ENCODE assay signal across 25 mouse cellular contexts in genomic region chr17:44252653-44253052, GRCm38 (mm10).
"Had no signal": no experiment of that assay in that cellular context is flagged by ENCODE, and none has a peak within 500 bp of the region (broad histone marks: within the 10 kb centered on the region; RNA-seq: fewer than 3 reads in every experiment).

No protein-coding gene starts in this region.

- H3K9ac ChIP-seq: heart, embryonic 13.5 days; heart, embryonic 15.5 days; hindbrain, embryonic 13.5 days; hindbrain, embryonic 15.5 days; kidney, embryonic 15.5 days; limb, embryonic 13.5 days; limb, embryonic 15.5 days; liver, embryonic 12.5 days; liver, embryonic 14.5 days had no signal

- H3K36me3 ChIP-seq: hindbrain, embryonic 13.5 days; hindbrain, embryonic 15.5 days; kidney, embryonic 15.5 days; limb, embryonic 13.5 days; limb, embryonic 15.5 days; liver, embryonic 12.5 days had no signal

- ATAC-seq: hindbrain, postnatal 0 days; intestine, embryonic 16.5 days; liver, embryonic 12.5 days had no signal

- H3K27ac ChIP-seq: heart, embryonic 13.5 days; heart, embryonic 15.5 days; hindbrain, embryonic 13.5 days; hindbrain, embryonic 15.5 days; hindbrain, postnatal 0 days; kidney, embryonic 15.5 days; kidney, postnatal 0 days; limb, embryonic 13.5 days; limb, embryonic 15.5 days; liver, embryonic 12.5 days; liver, embryonic 14.5 days had no signal

- H3K27me3 ChIP-seq: heart, embryonic 15.5 days had no signal

- H3K4me3 ChIP-seq: heart, embryonic 13.5 days; heart, embryonic 15.5 days; hindbrain, embryonic 13.5 days; hindbrain, embryonic 15.5 days; kidney, embryonic 15.5 days; limb, embryonic 13.5 days; limb, embryonic 15.5 days; liver, embryonic 12.5 days had no signal

- DNase-seq: gastrocnemius, postnatal 14 days; gastrocnemius, postnatal 36 days; heart, adult 18-20 months; heart, postnatal 14 days; heart, postnatal 36 days; kidney, adult 11 months; kidney, adult 2 months; kidney, adult 9 months; kidney, postnatal 14 days; kidney, postnatal 36 days; layer of hippocampus, adult 9-11 months; layer of hippocampus, postnatal 36 days; left cerebral cortex, postnatal 4 days had no signal
